Mouse (Mus musculus) stomach, postnatal 0 days (tissue): Measurements from ENCODE around the gene Adamts6.

Source experiments
- CTCF ChIP-seq: IDR thresholded peaks from 2 replicates; pipeline ENCODE4 v1.5.1; 2016; ENCODE audit warnings: antibody characterized with exemption, low read depth, mild to moderate bottlenecking, moderate library complexity
- EP300 ChIP-seq: optimal IDR thresholded peaks from 2 replicates; pipeline ENCODE3; 2016; ENCODE audit warnings: antibody characterized with exemption

GRCm38 (mm10) chr13:104453271-104453974 is 165.8 kb downstream of the Adamts6 start:
- no peak for TF ChIP-seq CTCF
- TF ChIP-seq EP300, result no peak
